Mouse (Mus musculus): ENCODE data around the gene Inf2.
A peak's percentile ranks its signal among the peaks of the same experiment; 100 is the strongest.

The Inf2 gene

GRCm38 (mm10) chr12:112628928-112629721 lies 40.5 kb downstream of the Inf2 start:
- peak; percentile 37 for DNase-seq

- no peak for DNase-seq
These were observed 41.4 kb downstream of the Inf2 start for GRCm38 (mm10) chr12:112630029-112630428.

GRCm38 (mm10) chr12:112630796-112631195 lies 42.2 kb downstream of the Inf2 start:
- DNase-seq: no peak

- DNase-seq: no peak
These were observed 42.9 kb downstream of the Inf2 start for GRCm38 (mm10) chr12:112631472-112631871.

GRCm38 (mm10) chr12:112632084-112632777 lies 43.6 kb downstream of the Inf2 start:
- DNase-seq: no peak

- DNase-seq: no peak
These were observed 44.3 kb downstream of the Inf2 start for GRCm38 (mm10) chr12:112632907-112633306.

GRCm38 (mm10) chr12:112633686-112634085 lies 45.1 kb downstream of the Inf2 start:
- no peak for DNase-seq

GRCm38 (mm10) chr12:112639526-112639925 lies 50.9 kb downstream of the Inf2 start:
- no peak for DNase-seq

GRCm38 (mm10) chr12:112643126-112643525 lies 54.5 kb downstream of the Inf2 start:
- DNase-seq: no peak

GRCm38 (mm10) chr12:112644180-112644854 lies 55.7 kb downstream of the Inf2 start, which contains the start of gene Siva1:
Gene Siva1 (plus strand): TSS chr12:112644679.
- DNase-seq: peak; percentile 97

GRCm38 (mm10) chr12:112644855-112645506 lies 56.4 kb downstream of the Inf2 start:
- peak; percentile 40 for DNase-seq

GRCm38 (mm10) chr12:112646139-112646538 lies 57.6 kb downstream of the Inf2 start:
- DNase-seq: no peak

GRCm38 (mm10) chr12:112648081-112648480 lies 59.5 kb downstream of the Inf2 start:
- no peak for DNase-seq

GRCm38 (mm10) chr12:112651778-112652439 lies 63.3 kb downstream of the Inf2 start:
- DNase-seq: no peak

GRCm38 (mm10) chr12:112653157-112653824 lies 64.7 kb downstream of the Inf2 start:
- DNase-seq: peak; percentile 91

- DNase-seq: no peak
These were observed 65.5 kb downstream of the Inf2 start for GRCm38 (mm10) chr12:112654076-112654475.

GRCm38 (mm10) chr12:112658619-112659018 lies 70.0 kb downstream of the Inf2 start:
- no peak for DNase-seq

- peak; percentile 74 for DNase-seq
These were observed 70.5 kb downstream of the Inf2 start for GRCm38 (mm10) chr12:112659109-112659508.

GRCm38 (mm10) chr12:112660576-112661326 lies 72.2 kb downstream of the Inf2 start:
- DNase-seq: no peak

- no peak for DNase-seq
These were observed 72.7 kb downstream of the Inf2 start for GRCm38 (mm10) chr12:112661327-112661605.

- no peak for DNase-seq
These were observed 73.3 kb downstream of the Inf2 start for GRCm38 (mm10) chr12:112661851-112662250.
